Mouse (Mus musculus) intestine, embryonic 16.5 days (tissue): ENCODE results near the gene Ccdc153. TPM values are rescaled to one million over a fixed set of nuclear protein-coding genes. Genes with fewer than 3 reads are reported as not detected.
A peak's percentile ranks its signal among the peaks of the same experiment; 100 is the strongest.

Experiments
- ATAC-seq: fragments of 200-750 bp; cut with Nextera tagmentation; 2 replicates; pipeline ENCODE4 v1.8.0; 2017; ENCODE audit warnings: moderate TSS enrichment, moderate library complexity
- H3K27ac ChIP-seq: fragments of 300-500 bp; sonication (generic); 2 replicates; pipeline ENCODE4 v1.5.1; 2014; ENCODE audit warnings: mild to moderate bottlenecking, low read length
- H3K27me3 ChIP-seq: fragments of 300-500 bp; sonication (generic); replicated peaks from 2 replicates; pipeline ENCODE4 v1.6.1; 2014; ENCODE audit warnings: low read length, control low read depth, mixed read lengths; ENCODE audit not compliant: control insufficient read depth, insufficient read depth
- H3K36me3 ChIP-seq: fragments of 300-500 bp; sonication (generic); 2 replicates; pipeline ENCODE4 v1.6.1; 2014; ENCODE audit warnings: low read length, control low read depth; ENCODE audit not compliant: control insufficient read depth, insufficient read depth
- H3K4me1 ChIP-seq: fragments of 300-500 bp; sonication (generic); 2 replicates; pipeline ENCODE4 v1.6.1; 2014; ENCODE audit warnings: low read length, control low read depth, mixed read lengths; ENCODE audit not compliant: control insufficient read depth, insufficient read depth
- H3K4me2 ChIP-seq: fragments of 300-500 bp; sonication (generic); 2 replicates; pipeline ENCODE4 v1.6.1; 2014; ENCODE audit warnings: low read depth, low read length, control low read depth
- H3K4me3 ChIP-seq: fragments of 300-500 bp; sonication (generic); 2 replicates; pipeline ENCODE4 v1.5.1; 2014; ENCODE audit warnings: mild to moderate bottlenecking, low read length
- H3K9ac ChIP-seq: fragments of 300-500 bp; sonication (generic); 2 replicates; pipeline ENCODE4 v1.6.1; 2014; ENCODE audit warnings: low read depth, low read length
- H3K9me3 ChIP-seq: fragments of 300-500 bp; sonication (generic); 2 replicates; pipeline ENCODE4 v1.6.1; 2016; ENCODE audit warnings: low read length, control low read depth; ENCODE audit not compliant: control insufficient read depth
- WGBS: fragments of 180-500 bp; shearing (Covaris S2); extraction: QIAGEN DNeasy Blood & Tissue Kit; methylation state at CpG from one replicate; pipeline ENCODE4 v1.1.7; 2014; 5-methylcytosine and 5-hydroxymethylcytosine counted together
- polyA plus RNA-seq: library from polyadenylated mRNA; unstranded; fragments of >200 nt; fragmentation: Nextera tagmentation; extraction: Ambion mirVana; gene quantifications from 2 replicates; pipeline ENCODE4 v1.2.1, GENCODE M21; 2015

The Ccdc153 gene
- polyA plus RNA-seq, 1 experiment from 2014 or later = not detected

DNA sequence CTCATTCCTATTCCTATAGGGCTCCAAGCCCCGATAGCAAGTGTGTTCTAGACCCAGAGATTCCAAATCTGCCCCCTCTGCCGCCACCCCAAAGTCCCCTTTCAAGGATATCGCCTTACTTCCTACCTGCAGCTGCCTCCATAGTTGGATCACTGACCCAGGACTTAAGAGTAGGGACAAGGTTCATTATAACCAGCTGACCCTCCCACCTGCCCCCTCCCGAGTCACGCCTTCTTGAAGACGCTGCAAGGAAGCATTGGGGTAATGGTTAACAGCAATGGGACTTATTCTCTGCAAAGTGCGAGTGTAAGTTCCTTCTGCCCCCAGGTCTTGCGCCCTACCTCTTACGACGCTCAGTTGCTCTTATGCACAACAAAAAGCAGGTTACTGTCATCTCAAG is 10.8 kb downstream of the Ccdc153 start, which contains the start of gene Pdzd3:
Gene Pdzd3, minus strand, starts transcription at position 158 of the 400 bp plus-strand sequence.
- H3K4me2 ChIP-seq = peak within 1 kb of the TSS; percentile 44
- no peaks in the 10 kb centered on the region for H3K36me3 ChIP-seq
- no peaks in the 10 kb centered on the region for H3K27me3 ChIP-seq
- peak within 1 kb of the TSS; percentile 11 for H3K27ac ChIP-seq
- 52% methylated on average over 10 of the region's 10 CpGs for WGBS
- peak within 1 kb of the TSS; percentile 50 for H3K9ac ChIP-seq
- no peaks in the 10 kb centered on the region for H3K9me3 ChIP-seq
- H3K4me3 ChIP-seq = peak within 1 kb of the TSS; percentile 41
- H3K4me1 ChIP-seq = peaks cover 16% of the 10 kb centered on the region
- peak; percentile 86 for ATAC-seq

DNA sequence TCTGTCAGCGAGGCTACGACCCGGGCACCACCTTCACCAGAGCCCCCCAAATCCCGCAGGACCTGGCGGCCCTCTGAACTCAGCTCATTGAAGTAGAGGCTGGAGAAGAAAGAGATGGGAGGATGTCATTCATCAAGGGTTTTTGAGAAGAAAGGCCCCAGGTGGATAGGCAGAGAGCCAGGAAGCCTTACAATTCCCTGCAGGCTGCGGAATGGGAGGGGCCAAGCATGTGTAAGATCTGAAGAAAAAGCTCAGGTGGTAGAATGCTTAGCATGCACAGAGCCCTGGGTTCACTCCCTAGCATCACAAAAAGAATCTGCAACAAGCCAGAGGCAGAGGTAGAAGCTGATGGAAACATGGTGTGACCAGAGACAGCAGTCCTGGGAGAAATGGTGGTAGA is 13.0 kb downstream of the Ccdc153 start:
- Histone ChIP-seq H3K27ac (no peak overlapping the region), H3K9ac (no peak overlapping the region), H3K9me3 (no peaks in the 10 kb centered on the region), H3K4me3 (no peak overlapping the region), H3K4me1 (peaks cover 16% of the 10 kb centered on the region), H3K27me3 (no peaks in the 10 kb centered on the region), H3K36me3 (no peaks in the 10 kb centered on the region), H3K4me2 (no peak overlapping the region)
- 84% methylated on average over 6 of the region's 6 CpGs for WGBS
- ATAC-seq = no peak

DNA sequence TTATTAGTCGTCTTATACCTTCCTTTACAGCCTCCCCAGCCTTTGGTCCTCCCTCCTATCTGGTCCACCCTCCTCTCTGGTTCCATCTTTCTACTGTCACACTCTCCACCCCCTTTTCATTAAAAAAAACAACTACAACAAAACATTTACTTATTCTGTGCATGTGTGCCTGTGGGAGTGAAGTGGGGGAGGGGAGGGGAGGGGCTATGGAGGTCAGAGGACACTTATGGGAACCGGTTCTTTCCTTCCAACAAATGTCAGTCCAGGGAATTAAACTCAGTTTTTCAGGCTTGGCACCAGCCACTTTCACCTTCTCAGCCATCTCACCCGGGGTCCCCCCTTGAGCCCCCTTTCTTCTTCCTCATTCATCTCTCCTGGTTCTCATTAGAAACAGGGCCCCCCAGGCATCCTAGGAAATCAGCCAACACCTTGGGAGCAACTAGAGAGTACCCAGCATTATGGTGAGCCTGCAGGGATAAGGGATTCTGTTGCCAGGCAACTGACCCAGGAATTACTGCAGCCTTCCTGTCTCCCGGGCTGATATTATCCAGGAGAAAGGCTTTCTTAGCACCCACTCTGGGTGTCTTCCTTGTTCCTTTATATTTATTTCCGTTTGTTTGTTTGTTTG is 14.1 kb downstream of the Ccdc153 start:
- Histone ChIP-seq H3K36me3 (no peaks in the 10 kb centered on the region), H3K4me1 (peaks cover 15% of the 10 kb centered on the region), H3K9ac (no peak overlapping the region), H3K4me3 (no peak overlapping the region), H3K9me3 (no peaks in the 10 kb centered on the region), H3K27ac (no peak overlapping the region), H3K4me2 (no peak overlapping the region), H3K27me3 (no peaks in the 10 kb centered on the region)
- ATAC-seq = no peak
- WGBS = 17% methylated on average over 5 of the region's 5 CpGs

DNA sequence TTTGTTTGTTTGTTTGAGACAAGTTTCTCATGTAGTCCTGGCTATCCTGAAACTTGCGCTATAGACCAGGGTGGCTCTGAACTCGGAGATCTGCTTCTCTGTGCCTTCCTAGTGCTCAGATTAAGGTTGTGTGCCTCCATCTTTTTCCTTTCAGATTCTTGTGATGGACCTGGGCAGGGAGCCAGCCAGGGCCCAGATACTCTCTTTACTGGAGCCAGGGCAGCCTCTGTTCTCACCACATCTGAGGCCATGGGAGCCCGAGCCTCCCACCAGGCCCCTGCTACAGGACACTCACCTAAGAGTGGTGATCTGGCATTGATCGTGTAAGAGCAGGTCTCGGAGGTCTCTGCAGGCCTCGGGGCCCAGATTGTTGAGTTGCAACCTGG is 14.7 kb downstream of the Ccdc153 start:
- H3K9me3 ChIP-seq = no peaks in the 10 kb centered on the region
- peaks cover 14% of the 10 kb centered on the region for H3K4me1 ChIP-seq
- 59% methylated on average over 6 of the region's 6 CpGs for WGBS
- H3K9ac ChIP-seq = no peak overlapping the region
- H3K27ac ChIP-seq = no peak overlapping the region
- no peaks in the 10 kb centered on the region for H3K36me3 ChIP-seq
- no peak overlapping the region for H3K4me3 ChIP-seq
- H3K27me3 ChIP-seq = no peaks in the 10 kb centered on the region
- no peak overlapping the region for H3K4me2 ChIP-seq
- ATAC-seq = no peak

DNA sequence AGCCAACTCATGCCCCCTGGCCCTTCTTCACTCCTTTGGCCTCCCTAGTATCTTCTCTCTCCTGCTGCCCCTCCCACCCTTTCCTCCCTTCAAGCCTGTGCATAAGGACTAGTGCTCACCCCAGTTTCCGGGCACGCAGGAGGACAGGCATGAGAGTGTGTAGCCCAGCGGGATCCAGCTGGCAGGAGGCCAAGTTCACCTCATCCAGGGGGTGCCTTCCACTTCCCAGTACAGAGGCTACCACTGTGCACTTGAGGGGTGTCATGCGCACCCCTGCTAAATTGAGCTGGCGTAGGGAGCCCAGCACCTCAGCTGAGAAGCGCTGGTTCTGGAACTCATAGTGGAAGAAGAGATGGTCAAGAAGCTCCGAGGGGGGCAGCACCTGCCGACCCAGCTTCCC is 15.7 kb downstream of the Ccdc153 start:
- Histone ChIP-seq H3K4me2 (no peak overlapping the region), H3K9ac (no peak overlapping the region), H3K27me3 (no peaks in the 10 kb centered on the region), H3K4me3 (no peak overlapping the region), H3K9me3 (no peaks in the 10 kb centered on the region), H3K36me3 (no peaks in the 10 kb centered on the region), H3K4me1 (peaks cover 10% of the 10 kb centered on the region; the same call in 1 of the 2 replicates), H3K27ac (no peak overlapping the region)
- 79% methylated on average over 8 of the region's 8 CpGs for WGBS
- ATAC-seq = no peak

DNA sequence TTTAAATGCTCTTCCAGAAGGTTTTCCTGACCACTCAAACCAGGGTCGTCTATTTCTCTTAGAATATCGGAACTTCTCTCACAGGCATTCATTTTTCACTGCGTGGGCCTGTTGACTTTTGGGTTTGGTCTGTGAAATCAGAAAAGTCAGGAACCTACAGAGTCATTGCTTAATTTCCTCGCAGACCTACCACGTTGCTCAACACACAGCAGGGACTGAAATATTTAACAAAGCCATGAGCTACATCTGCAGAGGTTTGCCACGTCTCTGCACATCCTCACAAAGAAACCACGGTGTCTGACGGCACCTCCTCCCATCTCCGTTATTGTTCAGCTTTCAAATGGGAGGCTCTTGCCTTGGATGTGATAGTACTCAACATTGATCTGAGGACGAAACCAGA is 18.5 kb downstream of the Ccdc153 start:
- 80% methylated on average over 10 of the region's 10 CpGs for WGBS

DNA sequence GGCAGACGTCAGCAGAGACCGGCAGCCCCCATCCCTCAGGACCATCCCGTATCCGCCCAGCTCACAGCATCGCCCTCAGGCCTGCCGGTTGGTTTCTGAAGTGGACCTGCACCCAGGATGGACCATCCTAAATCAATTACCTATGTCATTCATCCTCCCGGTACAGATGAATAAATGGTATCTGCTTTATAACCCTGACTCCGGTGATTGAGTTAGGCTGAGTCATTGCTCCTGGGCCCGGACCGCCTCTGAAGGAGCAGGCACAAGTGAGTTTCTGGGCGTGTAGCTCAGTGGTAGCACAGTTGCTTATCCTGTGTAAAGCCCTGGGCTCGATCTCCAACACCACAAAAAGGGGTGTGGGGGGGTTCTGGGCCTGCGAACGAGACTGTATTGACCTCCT is 20.9 kb downstream of the Ccdc153 start:
- 73% methylated on average over 14 of the region's 14 CpGs for WGBS
- no peaks in the 10 kb centered on the region for H3K36me3 ChIP-seq
- H3K4me2 ChIP-seq = no peak overlapping the region
- no peaks in the 10 kb centered on the region for H3K9me3 ChIP-seq
- H3K4me3 ChIP-seq = no peak overlapping the region
- ATAC-seq = no peak
- H3K4me1 ChIP-seq = no peaks in the 10 kb centered on the region
- no peaks in the 10 kb centered on the region for H3K27me3 ChIP-seq
- H3K27ac ChIP-seq = no peak overlapping the region
- no peak overlapping the region for H3K9ac ChIP-seq

More for the DNA sequence above, 18.5 kb downstream of the Ccdc153 start:
- no peaks in the 10 kb centered on the region for H3K27me3 ChIP-seq
- peaks cover 5% of the 10 kb centered on the region; the same call in 1 of the 2 replicates for H3K4me1 ChIP-seq
- ATAC-seq = no peak
- H3K4me3 ChIP-seq = no peak overlapping the region
- H3K36me3 ChIP-seq = no peaks in the 10 kb centered on the region
- no peak overlapping the region for H3K27ac ChIP-seq
- H3K4me2 ChIP-seq = no peak overlapping the region
- H3K9ac ChIP-seq = no peak overlapping the region
- no peaks in the 10 kb centered on the region for H3K9me3 ChIP-seq

DNA sequence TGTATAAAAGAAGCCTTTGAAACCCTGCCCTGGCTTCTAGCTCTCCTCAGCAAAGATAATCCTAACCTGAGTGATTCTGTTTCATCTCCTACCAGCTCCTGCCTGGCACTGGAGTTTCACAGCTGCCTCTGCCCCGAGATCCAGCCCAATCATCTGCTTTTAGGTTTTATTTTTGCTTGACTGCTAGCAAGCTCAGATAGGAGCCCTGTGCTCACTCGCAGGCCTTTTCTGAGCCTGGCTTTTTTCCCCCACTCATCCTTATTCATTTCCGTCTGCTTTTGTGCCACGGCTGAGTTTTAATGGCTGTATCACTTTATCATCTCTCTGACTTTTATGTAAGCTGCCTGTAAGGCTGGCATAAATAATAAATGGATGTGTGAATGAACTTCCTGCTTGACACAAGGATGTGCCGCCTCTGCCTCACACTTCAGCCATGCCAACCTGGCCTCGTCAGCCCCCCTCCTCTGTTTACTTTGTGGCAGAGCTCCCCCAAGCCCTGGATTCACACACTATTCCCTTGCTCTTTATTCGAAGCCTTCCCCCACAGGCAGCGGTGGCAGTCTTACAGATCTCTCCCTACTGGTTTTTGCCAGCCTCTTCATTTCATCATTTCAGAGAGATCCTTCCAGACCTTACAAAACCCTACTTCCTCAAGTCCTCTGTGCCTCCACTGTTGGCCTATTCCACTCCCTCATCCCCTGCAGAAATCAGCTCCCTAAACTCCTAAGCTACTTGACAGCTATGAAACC is 26.2 kb downstream of the Ccdc153 start:
- Histone ChIP-seq H3K9me3 (no peaks in the 10 kb centered on the region), H3K4me3 (peak overlapping the region; percentile 60), H3K4me1 (peaks cover 12% of the 10 kb centered on the region), H3K27me3 (no peaks in the 10 kb centered on the region), H3K36me3 (no peaks in the 10 kb centered on the region), H3K4me2 (peak overlapping the region; percentile 93), H3K9ac (peak overlapping the region; percentile 99), H3K27ac (peak overlapping the region; percentile 90; the same call in 1 of the 2 replicates)
- ATAC-seq = no peak
- WGBS = 63% methylated on average over 8 of the region's 8 CpGs

DNA sequence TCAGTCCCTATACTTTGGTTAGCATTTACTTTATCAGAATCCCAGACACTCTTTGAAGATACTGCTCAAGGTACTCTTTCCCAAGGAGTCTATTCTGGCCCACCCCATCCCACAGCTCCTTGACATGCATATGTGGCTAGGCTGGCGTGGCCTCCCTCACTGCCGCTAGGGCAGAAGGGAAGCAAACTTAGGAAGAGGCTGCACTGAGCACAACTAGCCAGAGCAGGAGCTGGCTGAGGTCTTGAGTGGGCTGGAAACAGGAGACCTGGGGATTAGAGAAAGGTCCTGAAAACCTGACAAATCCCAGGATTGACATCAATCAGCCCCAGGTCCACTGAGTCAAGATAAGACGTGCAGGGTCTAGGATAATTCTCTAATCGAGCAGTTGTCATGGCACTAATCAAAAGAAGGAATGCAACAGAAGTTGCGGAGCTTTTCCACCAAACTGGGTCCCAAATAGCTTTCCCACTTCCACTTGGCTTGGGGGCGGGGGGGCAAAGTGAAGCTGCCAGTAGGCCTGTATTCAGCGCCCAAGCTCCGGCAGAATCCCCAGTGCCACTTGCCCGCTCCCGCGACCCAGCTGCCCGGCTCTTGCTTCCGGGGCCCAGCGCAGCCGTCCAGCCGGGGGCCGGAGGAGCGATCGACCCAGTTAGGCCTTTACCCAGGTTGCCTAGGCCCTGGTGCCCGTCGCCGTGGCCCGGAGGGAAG is 27.0 kb downstream of the Ccdc153 start:
- ATAC-seq = peak; percentile 26
- H3K4me1 ChIP-seq = peaks cover 12% of the 10 kb centered on the region
- no peaks in the 10 kb centered on the region for H3K27me3 ChIP-seq
- WGBS = 14% methylated on average over 23 of the region's 23 CpGs
- H3K36me3 ChIP-seq = no peaks in the 10 kb centered on the region
- H3K27ac ChIP-seq = peak overlapping the region; percentile 90
- H3K9ac ChIP-seq = peak overlapping the region; percentile 99
- H3K4me3 ChIP-seq = peak overlapping the region; percentile 60
- H3K4me2 ChIP-seq = peak overlapping the region; percentile 93
- H3K9me3 ChIP-seq = no peaks in the 10 kb centered on the region
